Mouse (Mus musculus) limb, embryonic 11.5 days (tissue): ENCODE data around the gene Xylt1. TPM values are rescaled to one million over a fixed set of nuclear protein-coding genes. Genes with fewer than 3 reads are reported as not detected.

Experiments
- ATAC-seq: fragments of 200-750 bp; cut with Nextera tagmentation; 2 replicates; pipeline ENCODE4 v1.8.0; 2017; ENCODE audit warnings: low read depth; ENCODE audit not compliant: insufficient number of reproducible peaks, low FRiP score, low TSS enrichment
- DNase-seq: peaks from one replicate; pipeline ENCODE4 v3.0.0-alpha.2; 2015; ENCODE audit warnings: low spot score
- H3K27ac ChIP-seq: fragments of 300-500 bp; sonication (generic); replicated peaks from 2 replicates; pipeline ENCODE4 v1.5.1; 2014; ENCODE audit warnings: low read depth, mild to moderate bottlenecking, low read length
- H3K27me3 ChIP-seq: fragments of 300-500 bp; sonication (generic); 2 replicates; pipeline ENCODE4 v1.6.1; 2014; ENCODE audit warnings: mild to moderate bottlenecking, low read length, mixed read lengths; ENCODE audit not compliant: control insufficient read depth, insufficient read depth
- H3K36me3 ChIP-seq: fragments of 300-500 bp; sonication (generic); 2 replicates; pipeline ENCODE4 v1.6.1; 2014; ENCODE audit warnings: mild to moderate bottlenecking, low read length, moderate library complexity, mixed read lengths; ENCODE audit not compliant: control insufficient read depth, insufficient read depth
- H3K4me1 ChIP-seq: fragments of 300-500 bp; sonication (generic); 2 replicates; pipeline ENCODE4 v1.6.1; 2014; ENCODE audit warnings: low read length, mixed read lengths; ENCODE audit not compliant: control insufficient read depth, insufficient read depth
- H3K4me2 ChIP-seq: fragments of 300-500 bp; sonication (generic); 2 replicates; pipeline ENCODE4 v1.6.1; 2014; ENCODE audit warnings: low read depth, mild to moderate bottlenecking, moderate library complexity; ENCODE audit not compliant: severe bottlenecking
- H3K4me3 ChIP-seq: fragments of 300-500 bp; sonication (generic); 2 replicates; pipeline ENCODE4 v1.5.1; 2014; ENCODE audit warnings: low read depth, low read length
- H3K9ac ChIP-seq: fragments of 300-500 bp; sonication (generic); 2 replicates; pipeline ENCODE4 v1.6.1; 2014; ENCODE audit warnings: mild to moderate bottlenecking, low read length
- H3K9me3 ChIP-seq: fragments of 300-500 bp; sonication (generic); 2 replicates; pipeline ENCODE4 v1.6.1; 2016; ENCODE audit warnings: low read length; ENCODE audit not compliant: control insufficient read depth
- whole genome bisulfite sequencing: fragments of 180-500 bp; shearing (Covaris S2); extraction: QIAGEN DNeasy Blood & Tissue Kit; methylation state at CpG from one replicate; pipeline ENCODE4 v1.1.7; 2014; 5-methylcytosine and 5-hydroxymethylcytosine counted together
- polyA plus RNA-seq: library from polyadenylated mRNA; unstranded; fragments of >200 nt; fragmentation: Nextera tagmentation; extraction: Ambion mirVana; gene quantifications from 2 replicates; pipeline ENCODE4 v1.2.1, GENCODE M21; 2014

Gene Xylt1
- polyA plus RNA-seq, 1 experiment from 2014 or later = 1.4 TPM

DNA sequence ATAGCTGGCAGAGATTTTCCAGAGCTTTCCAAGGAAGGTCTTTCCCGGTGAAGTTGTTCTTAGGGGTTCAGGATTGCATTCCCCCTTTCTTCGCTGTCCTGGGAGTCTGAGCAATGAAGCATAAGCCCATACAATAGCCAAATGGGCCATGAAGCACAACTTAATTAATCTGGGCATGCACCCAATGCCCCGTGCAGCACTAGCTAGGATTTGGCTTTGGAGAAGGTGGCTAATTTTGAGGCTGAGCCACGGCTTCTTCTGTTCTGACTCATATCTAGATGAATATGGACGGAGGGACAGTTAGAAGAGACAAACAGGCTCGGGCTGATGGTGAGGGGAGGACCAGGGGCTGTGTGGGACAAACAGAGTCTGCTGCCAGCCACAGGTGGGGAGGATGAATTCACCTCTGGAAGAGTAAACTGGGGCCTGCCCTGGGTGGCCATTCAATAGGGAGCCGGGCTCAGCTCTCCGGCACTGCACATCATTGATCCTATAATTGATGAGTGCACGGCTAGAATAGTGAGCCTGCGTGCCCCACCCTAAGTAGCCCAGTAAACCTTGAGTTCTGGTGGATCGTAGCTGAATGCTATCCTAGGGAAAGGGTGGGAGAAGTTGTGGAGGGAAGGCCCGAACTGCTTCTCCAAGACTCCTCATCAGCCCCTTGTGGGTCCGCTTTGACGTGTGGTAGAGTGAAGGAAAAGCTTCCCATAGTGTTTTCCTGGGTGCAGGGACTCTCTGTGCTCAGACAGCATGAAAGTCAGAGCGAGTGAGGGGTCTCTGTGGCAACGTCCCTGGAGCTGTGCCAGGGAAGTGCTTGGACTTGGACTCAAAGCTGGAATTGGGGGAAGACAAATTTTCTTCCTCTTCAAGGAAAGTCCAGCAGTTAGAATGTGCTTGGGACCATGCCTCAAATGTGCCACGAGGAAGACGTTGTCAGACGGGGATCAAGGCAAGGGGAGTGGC is 92.3 kb downstream of the Xylt1 start:
- H3K27ac ChIP-seq = no peak overlapping the region
- H3K27me3 ChIP-seq = no peaks in the 10 kb centered on the region
- no peak for DNase-seq
- H3K36me3 ChIP-seq = no peaks in the 10 kb centered on the region
- no peaks in the 10 kb centered on the region for H3K9me3 ChIP-seq
- H3K4me2 ChIP-seq = no peak overlapping the region
- 64% methylated on average over 19 of the region's 19 CpGs for WGBS
- no peak for ATAC-seq
- no peak overlapping the region for H3K9ac ChIP-seq
- no peaks in the 10 kb centered on the region for H3K4me1 ChIP-seq
- no peak overlapping the region for H3K4me3 ChIP-seq

DNA sequence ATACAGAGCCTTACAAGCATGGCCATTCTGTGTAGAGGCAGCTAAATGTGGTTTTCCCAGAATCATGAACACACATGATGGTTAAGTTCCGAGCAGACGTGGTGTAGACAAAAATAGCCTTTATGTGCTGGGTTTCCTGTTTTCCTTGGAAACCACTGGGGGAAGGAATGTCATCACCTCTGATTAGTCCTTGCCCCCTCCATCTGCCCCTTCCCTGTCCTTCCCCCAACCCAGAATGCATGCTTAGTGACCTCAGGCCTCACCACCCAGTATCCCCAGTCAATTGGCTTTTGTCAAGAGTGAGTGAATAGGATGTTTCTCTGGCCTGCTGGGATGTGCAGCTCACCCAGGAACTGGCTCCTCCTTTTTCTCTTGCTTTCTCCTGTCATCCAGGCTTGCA is 93.5 kb downstream of the Xylt1 start:
- H3K36me3 ChIP-seq = no peaks in the 10 kb centered on the region
- no peak overlapping the region for H3K9ac ChIP-seq
- no peaks in the 10 kb centered on the region for H3K9me3 ChIP-seq
- 19% methylated on average over 2 of the region's 2 CpGs for WGBS
- ATAC-seq (no peak), DNase-seq (no peak)
- H3K27ac ChIP-seq = no peak overlapping the region
- no peaks in the 10 kb centered on the region for H3K27me3 ChIP-seq
- H3K4me2 ChIP-seq = no peak overlapping the region
- no peak overlapping the region for H3K4me3 ChIP-seq
- H3K4me1 ChIP-seq = no peaks in the 10 kb centered on the region

DNA sequence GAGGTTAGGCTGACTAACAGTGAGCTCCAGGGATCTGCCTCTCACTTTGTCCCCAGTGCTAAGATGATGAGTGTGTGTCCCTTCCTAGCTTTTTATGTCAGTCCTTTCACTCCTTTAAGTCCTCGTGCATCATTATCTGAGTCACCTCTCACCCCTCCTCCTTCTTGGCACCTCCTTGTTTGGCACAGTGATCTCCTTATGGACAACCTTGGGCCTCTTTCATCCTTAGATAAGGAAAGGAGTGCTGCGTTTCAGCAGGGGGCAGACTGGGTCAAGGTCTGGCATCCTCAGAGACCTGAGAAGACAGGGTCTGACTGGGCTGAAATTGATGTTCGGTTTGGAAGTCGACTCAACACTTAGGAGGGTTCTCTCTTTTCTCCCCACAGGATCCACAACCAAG is 94.3 kb downstream of the Xylt1 start:
- Histone ChIP-seq H3K27ac (no peak overlapping the region), H3K36me3 (no peaks in the 10 kb centered on the region), H3K27me3 (no peaks in the 10 kb centered on the region), H3K4me3 (no peak overlapping the region), H3K4me1 (no peaks in the 10 kb centered on the region), H3K4me2 (no peak overlapping the region), H3K9me3 (no peaks in the 10 kb centered on the region), H3K9ac (no peak overlapping the region)
- 52% methylated on average over 4 of the region's 4 CpGs for WGBS
- no peak for ATAC-seq
- DNase-seq = no peak

DNA sequence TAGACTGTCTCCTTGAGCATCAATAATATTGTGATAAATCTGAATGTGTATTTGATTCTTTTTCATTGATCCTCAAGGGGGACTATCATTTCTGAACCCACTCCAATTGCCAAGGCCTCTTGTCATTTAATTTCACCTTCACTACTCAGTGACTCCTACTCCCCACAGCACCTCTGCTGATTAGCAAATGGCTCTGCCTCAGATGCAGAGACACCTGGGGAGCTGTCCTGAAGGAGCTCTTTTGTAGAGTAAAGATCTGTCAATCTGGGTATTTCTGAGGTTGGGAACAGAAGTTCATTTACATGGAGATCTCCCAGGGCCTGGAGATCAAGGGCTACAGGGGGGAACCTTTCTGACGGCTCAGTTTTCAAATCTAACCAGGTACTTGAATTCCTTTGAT is 98.2 kb downstream of the Xylt1 start:
- no peaks in the 10 kb centered on the region for H3K9me3 ChIP-seq
- no peaks in the 10 kb centered on the region for H3K4me1 ChIP-seq
- no peak overlapping the region for H3K27ac ChIP-seq
- 19% methylated on average over 1 of the region's 1 CpGs for WGBS
- H3K9ac ChIP-seq = no peak overlapping the region
- DNase-seq (no peak), ATAC-seq (no peak)
- H3K36me3 ChIP-seq = no peaks in the 10 kb centered on the region
- no peak overlapping the region for H3K4me3 ChIP-seq
- H3K4me2 ChIP-seq = no peak overlapping the region
- H3K27me3 ChIP-seq = no peaks in the 10 kb centered on the region

DNA sequence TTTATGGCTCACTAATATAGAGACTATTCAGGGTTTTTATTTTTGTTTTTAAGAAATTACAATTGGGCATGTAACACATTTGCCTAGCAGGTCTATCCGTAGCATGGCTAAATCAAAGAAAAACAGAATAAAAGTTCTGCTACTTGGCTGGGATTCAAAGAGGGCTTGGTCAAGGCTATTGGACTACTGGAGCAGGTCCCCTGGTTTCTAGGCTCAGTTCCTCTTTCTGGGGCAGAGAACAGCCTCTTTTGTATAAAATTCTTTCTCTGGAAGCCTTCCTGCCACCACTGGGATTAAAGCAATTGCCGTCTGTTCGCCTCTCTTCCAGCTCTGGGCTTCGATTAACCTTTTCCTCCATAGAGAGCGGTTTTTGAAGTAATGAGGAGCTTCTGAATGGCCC is 100.1 kb downstream of the Xylt1 start:
- DNase-seq (no peak), ATAC-seq (no peak)
- Histone ChIP-seq H3K9me3 (no peaks in the 10 kb centered on the region), H3K27ac (no peak overlapping the region), H3K9ac (no peak overlapping the region), H3K4me3 (no peak overlapping the region), H3K27me3 (no peaks in the 10 kb centered on the region), H3K36me3 (no peaks in the 10 kb centered on the region), H3K4me1 (no peaks in the 10 kb centered on the region), H3K4me2 (no peak overlapping the region)
- 91% methylated on average over 5 of the region's 5 CpGs for WGBS

DNA sequence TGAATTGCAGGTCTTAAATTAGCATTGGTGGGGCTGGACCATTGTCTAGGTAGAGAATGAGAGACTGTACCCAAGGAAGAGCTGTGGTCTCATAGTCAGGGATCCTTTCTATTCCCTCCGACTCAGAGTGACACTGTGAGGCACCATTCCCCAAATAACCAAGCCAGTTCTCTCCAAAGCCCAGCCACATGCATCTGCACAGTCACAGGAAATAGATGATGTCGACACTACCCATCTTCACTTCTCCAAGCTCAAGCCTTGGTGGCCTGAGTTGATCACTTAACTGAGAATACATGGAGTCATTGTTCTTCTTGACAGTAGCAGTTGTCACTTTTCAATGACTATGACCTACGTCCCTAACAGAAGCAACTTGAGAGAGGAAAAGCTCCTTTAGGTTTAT is 100.6 kb downstream of the Xylt1 start:
- DNase-seq (no peak), ATAC-seq (no peak)
- H3K4me3 ChIP-seq = no peak overlapping the region
- H3K9me3 ChIP-seq = no peaks in the 10 kb centered on the region
- 83% methylated on average over 3 of the region's 3 CpGs for WGBS
- no peak overlapping the region for H3K27ac ChIP-seq
- no peaks in the 10 kb centered on the region for H3K27me3 ChIP-seq
- H3K36me3 ChIP-seq = no peaks in the 10 kb centered on the region
- no peak overlapping the region for H3K9ac ChIP-seq
- H3K4me1 ChIP-seq = no peaks in the 10 kb centered on the region
- H3K4me2 ChIP-seq = no peak overlapping the region

DNA sequence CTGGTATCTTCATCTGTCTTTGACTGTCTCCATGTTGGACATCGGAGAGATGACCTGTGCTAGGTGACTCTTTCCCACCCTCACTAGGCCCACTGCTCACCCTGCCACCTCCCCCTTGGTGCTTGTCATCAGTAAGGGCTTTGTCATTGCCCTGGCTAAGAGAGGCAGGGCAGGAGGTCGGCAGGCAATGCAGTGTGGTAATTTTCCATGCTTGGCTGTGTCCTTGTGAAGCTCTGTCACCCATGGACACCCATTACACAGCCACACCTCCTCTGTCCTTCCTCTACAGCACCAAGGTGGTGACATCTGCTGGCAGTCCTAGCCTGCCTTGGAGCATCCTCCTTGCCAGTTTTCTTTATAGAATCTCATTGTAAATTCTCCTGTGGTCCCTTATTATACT is 101.9 kb downstream of the Xylt1 start:
- ATAC-seq (no peak), DNase-seq (no peak)
- Histone ChIP-seq H3K36me3 (no peaks in the 10 kb centered on the region), H3K4me1 (no peaks in the 10 kb centered on the region), H3K27me3 (no peaks in the 10 kb centered on the region), H3K9me3 (no peaks in the 10 kb centered on the region), H3K4me2 (no peak overlapping the region), H3K9ac (no peak overlapping the region), H3K27ac (no peak overlapping the region), H3K4me3 (no peak overlapping the region)
- WGBS = 80% methylated on average over 2 of the region's 2 CpGs

DNA sequence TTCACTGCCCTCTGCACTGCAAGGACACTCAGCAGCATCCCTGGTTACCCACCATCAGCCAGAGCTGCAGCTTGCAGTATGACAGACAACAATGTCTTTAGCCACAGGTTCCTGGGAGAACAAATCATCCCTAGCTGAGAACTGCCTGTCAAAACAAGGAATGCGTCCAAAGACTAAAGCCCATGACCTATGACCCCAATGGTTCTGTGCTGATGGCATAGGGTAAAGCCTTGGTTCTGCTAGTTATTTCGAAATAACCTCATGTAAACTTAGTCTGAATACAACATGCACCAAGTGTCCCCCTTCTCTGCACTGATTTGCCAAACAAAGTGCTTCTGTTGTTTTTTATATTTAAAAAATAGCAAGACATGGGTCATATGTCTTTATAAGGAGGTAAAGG is 103.8 kb downstream of the Xylt1 start:
- no peak for DNase-seq
- no peak overlapping the region for H3K4me3 ChIP-seq
- no peak overlapping the region for H3K4me2 ChIP-seq
- H3K27me3 ChIP-seq = no peaks in the 10 kb centered on the region
- H3K9me3 ChIP-seq = no peaks in the 10 kb centered on the region
- ATAC-seq = no peak
- WGBS = 80% methylated on average over 2 of the region's 2 CpGs
- H3K36me3 ChIP-seq = no peaks in the 10 kb centered on the region
- no peak overlapping the region for H3K27ac ChIP-seq
- no peak overlapping the region for H3K9ac ChIP-seq
- H3K4me1 ChIP-seq = no peaks in the 10 kb centered on the region
